Mouse (Mus musculus): ENCODE results near the gene Shank3.

The Shank3 gene

DNA sequence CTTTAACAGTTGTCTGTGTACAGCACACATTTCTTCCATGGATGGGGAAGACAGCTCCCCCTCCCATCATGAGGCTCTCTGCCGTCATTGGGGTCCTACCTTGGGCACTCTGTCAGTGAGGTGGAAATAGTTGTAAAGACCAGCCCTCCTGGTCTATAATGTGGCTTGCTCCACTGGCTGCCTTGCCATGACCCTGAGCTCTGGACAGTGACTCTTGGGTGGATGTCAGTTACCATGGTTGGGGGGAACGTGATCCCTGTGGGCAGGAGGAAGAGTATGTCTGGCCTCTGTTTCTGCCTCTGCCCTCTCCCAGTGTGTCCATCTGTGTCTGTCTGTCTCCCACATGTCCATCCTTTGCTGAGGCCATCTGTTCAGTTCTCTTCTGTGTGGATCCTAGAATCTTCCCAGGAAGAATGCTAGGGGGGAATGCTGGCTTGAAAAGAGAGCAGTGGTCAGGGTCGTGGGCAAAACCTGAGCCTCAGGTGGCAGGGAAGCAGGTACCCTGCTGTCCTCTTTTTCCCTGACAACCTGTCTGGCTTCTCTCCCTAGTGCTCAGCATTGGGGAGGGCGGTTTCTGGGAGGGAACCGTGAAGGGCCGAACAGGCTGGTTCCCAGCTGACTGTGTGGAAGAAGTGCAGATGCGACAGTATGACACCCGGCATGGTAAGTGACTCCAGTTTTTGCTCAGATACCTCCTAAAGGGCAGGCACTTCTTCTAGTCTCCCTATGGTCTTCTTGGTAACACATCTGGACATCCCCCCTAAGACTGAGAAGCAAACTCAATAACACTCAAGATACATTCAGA lies 25.4 kb downstream of the Shank3 start:
- DNase-seq (ENCODE audit: low spot score) = no peak

DNA sequence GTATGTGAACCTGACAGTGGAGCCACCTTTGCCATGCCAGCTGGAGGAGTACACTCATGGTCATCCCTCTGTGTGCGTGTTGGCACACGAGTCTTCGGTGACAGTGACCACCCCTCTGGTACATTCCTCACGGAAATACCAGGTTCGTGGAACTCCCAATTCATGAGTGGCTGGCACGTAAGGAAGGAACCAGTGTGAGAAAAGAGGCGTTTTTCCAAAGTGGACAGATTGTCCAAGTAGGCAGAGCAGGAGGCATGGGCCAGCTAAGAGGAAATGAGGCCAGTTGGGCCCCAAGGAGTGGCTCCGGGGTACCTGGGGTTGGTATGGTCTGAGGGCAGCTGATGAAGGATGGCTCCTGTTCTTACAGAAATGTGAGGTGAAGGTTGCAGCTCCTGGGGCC lies 26.0 kb downstream of the Shank3 start:
- no peak for DNase-seq (ENCODE audit: low spot score)

DNA sequence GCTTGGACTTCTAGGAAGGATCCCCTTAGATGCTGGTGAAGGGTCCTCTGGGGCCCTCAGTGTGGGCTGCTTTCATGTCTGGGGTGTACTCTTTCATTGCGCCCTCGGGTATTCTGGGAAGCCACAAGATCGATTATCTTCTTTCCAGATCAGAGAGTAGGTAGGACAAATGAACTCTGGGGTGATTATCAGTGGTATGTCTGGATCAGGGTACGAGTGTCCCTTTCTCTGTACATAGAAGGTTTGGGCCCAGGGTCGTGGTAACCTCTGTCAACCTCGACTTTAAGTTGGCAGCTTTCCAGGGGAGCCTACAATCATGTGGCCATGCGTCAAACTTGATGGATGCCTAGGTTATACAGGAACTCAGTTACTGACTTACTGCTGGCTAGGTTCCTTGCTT lies 26.5 kb downstream of the Shank3 start:
- DNase-seq (ENCODE audit: low spot score) = no peak

- no peak for DNase-seq (ENCODE audit: low spot score)
Measured at GRCm38 (mm10) chr15:89526776-89527325, 27.4 kb downstream of the Shank3 start.

DNA sequence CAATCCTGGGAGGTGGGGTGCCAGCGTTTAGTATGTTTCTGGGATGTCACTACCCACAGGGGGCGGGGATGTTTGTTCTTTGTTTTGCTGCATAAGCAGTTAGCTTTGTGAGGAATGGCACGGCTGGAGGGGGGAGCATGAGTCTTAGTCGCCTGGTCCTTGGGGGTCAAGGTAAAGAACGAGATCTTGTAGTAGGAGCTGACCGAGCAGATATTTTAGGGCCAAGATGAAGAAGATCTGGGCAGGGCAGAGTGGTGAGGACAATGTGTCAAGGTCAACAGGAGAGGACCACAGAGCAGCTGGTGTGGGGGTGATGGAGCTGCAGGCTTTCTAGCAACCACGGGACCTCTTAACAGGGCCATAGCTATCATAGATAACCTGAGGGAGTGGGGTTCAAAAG lies 28.0 kb downstream of the Shank3 start:
- DNase-seq (ENCODE audit: low spot score) = no peak

DNA sequence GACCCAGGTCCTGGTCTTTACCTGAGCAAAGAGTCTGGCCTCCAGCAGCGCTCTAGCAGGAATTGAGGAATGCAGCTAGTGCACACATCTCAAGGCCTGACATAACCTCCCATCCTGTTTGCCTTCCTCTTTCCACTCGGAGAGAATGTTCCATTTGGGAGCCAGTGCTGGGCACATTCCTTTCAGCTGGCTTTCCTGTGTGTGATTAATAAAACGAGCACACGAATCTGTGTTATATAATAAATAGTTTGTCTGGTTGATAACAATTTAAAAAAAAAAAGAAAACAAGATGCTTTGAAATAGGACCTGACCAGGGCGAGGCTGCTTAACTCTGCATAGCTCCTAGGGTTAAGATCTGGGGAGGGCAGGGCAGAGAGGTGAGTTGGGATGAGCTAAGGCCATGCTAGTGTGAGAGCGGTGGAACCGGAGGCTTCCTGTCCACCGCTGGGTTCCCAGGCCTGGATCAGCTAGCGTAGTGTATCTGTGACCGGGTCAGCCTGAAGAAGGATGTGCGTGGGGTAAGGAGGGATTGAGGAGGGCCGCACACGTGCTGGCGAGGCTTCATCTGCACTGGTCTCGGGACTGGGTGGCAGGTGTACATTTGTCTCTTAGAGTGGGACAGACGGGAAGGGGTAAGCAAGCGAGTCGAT lies 28.9 kb downstream of the Shank3 start:
- DNase-seq (ENCODE audit: low spot score) = no peak

DNA sequence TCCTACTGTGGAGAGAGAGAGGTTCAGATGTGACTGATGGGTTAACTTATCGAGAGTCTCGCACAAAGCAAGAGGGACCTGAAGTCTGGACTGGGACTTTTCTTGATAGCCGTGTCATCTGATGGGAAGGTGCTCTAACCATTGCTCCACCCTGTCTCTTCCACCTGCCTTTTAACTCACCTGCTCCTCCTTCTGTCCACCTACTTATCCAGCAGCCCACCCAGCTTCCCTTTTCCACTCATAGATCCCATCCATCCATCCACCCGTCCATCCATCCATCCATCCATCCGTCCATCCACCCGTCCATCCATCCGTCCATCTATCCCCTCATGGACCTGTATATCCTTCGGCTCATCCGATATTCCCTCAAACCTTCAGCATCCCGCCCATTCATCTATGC lies 29.5 kb downstream of the Shank3 start:
- no peak for DNase-seq (ENCODE audit: low spot score)

GRCm38 (mm10) chr15:89530336-89530735 lies 30.9 kb downstream of the Shank3 start:
- peak; percentile 86 for DNase-seq (ENCODE audit: low spot score)

DNA sequence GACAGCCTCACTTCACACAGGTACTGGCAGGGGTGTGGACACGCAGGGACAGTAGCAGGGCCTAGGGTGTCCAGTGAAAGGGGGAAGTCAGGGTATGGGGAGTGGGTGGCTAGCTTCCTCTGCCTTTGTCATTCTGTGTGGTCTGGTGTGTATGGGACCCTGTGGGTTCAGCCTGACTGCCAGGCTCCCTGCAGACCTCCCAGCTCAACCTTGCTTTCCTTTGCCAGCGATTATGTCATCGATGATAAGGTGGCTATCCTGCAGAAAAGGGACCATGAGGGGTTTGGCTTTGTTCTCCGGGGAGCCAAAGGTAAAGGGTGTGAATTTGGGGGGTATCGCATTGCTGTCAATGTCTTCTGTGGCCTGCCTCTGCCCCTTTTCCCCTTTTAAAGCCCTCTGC lies 32.0 kb downstream of the Shank3 start:
- DNase-seq (ENCODE audit: low spot score) = no peak

DNA sequence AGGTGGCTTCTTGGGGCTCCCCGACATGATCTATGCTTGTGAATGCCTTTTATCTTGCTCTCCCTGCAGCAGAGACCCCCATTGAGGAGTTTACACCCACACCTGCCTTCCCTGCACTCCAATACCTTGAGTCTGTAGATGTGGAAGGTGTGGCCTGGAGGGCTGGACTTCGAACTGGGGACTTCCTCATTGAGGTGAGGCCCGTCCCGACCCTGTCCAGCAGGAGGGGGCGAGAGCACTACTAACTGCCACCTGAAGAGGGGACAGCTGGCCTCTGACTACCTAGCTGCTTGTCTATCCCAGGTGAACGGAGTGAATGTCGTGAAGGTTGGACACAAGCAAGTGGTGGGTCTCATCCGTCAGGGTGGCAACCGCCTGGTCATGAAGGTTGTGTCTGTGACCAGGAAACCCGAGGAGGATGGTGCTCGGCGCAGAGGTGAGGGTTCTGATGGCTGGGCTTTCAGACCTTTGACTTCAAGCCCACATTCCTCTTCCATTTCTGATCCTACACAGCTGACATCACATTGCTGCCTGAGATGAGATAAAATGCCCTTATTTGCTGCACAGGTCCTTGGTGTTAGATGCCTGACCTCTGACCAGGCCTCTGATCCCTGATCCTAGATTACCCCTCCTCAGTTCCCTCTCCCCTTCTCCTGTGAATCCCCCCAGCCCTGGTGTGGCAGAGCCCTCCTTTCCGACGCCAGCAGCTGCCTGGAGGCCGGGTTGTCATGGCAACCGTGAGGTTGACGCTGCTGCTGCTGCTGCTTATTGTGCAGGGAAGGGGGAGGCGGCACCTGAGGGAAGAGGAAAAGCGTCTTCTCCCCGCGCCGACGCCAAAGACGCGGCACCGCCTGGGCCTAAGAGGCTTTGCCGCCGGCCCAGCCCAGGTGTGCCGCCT lies 32.9 kb downstream of the Shank3 start:
- DNase-seq (ENCODE audit: low spot score) = no peak

DNA sequence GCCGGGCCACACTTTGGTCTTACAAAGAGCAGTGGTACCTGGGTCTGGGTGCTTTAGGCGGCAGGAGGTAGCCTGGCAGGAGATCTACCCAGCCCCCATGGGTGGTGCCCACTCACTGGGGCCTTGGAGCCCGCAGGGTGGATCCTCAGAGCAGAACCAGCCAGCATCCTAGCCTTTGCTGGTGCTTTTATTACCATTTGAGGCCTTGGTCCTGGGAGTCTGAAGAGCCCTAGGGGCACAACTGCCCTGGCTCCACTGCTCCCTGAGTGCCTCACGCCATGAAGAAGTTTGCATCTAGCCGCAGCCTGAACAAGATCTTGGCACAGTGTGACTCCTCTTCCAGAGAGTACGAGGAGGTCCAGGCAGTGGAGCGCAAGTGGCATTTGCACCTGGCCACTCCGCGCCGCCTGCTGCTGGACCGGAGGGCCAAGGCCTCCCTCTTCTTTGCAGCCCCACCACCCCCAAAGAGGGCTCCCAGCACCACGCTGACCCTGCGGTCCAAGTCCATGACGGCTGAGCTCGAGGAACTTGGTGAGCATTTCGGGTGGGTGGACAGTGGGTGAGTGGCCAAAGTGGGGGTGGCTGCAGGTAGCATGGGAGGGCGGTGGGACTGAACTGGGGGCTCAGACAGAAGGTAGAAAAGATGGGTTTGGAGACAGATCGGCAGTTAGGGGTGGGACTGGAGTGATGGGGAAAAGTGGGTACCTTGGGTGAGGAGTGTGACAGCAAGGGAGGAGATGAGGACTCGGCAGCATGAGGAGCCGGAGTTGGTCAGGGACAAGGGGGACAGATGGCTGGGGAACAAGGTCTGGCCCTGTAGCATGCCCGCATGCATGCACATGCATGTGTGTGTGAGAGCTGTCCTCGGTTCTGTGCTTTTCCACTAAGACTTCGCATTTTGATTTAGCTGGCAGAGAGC lies 33.8 kb downstream of the Shank3 start:
- no peak for DNase-seq (ENCODE audit: low spot score)

DNA sequence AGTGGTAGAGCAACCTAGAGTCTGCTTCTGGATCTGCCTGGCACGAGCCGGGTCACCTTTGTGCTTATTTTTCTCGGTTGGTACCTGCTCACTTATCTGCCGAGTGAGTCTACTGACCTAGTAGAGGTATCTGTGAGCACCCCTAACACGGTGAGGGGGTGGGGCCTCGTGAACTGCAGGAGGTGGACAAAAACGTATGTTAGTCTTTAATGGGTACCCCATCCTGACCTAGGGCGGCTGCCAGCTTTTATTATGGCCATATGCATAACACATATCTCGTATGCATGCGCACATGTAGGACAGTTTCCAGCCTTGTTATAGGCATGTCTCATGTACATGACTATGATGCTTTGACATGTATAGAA lies 34.4 kb downstream of the Shank3 start:
- no peak for DNase-seq (ENCODE audit: low spot score)

GRCm38 (mm10) chr15:89544171-89544570 lies 44.7 kb downstream of the Shank3 start:
- DNase-seq (ENCODE audit: low spot score) = no peak

GRCm38 (mm10) chr15:89547321-89547720 lies 47.9 kb downstream of the Shank3 start:
- DNase-seq (ENCODE audit: low spot score) = no peak

DNA sequence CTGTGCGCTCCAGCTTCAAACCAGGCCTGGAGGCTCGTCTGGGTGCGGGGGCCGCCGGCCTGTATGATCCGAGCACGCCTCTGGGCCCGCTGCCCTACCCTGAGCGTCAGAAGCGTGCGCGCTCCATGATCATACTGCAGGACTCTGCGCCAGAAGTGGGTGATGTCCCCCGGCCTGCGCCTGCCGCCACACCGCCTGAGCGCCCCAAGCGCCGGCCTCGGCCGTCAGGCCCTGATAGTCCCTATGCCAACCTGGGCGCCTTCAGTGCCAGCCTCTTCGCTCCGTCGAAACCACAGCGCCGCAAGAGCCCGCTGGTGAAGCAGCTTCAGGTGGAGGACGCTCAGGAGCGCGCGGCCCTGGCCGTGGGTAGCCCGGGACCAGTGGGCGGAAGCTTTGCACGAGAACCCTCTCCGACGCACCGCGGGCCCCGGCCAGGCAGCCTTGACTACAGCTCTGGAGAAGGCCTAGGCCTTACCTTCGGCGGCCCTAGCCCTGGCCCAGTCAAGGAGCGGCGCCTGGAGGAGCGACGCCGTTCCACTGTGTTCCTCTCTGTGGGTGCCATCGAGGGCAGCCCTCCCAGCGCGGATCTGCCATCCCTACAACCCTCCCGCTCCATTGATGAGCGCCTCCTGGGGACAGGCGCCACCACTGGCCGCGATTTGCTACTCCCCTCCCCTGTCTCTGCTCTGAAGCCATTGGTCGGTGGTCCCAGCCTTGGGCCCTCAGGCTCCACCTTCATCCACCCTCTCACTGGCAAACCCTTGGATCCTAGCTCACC lies 48.6 kb downstream of the Shank3 start:
- no peak for DNase-seq (ENCODE audit: low spot score)

- peak; percentile 68 for DNase-seq (ENCODE audit: low spot score)
Measured at GRCm38 (mm10) chr15:89548837-89549236, 49.4 kb downstream of the Shank3 start.

GRCm38 (mm10) chr15:89550506-89550905 lies 51.1 kb downstream of the Shank3 start:
- DNase-seq (ENCODE audit: low spot score) = no peak

- no peak for DNase-seq (ENCODE audit: low spot score)
Measured at GRCm38 (mm10) chr15:89551733-89552132, 52.3 kb downstream of the Shank3 start.

GRCm38 (mm10) chr15:89555591-89555990 lies 56.2 kb downstream of the Shank3 start:
- no peak for DNase-seq (ENCODE audit: low spot score)

DNA sequence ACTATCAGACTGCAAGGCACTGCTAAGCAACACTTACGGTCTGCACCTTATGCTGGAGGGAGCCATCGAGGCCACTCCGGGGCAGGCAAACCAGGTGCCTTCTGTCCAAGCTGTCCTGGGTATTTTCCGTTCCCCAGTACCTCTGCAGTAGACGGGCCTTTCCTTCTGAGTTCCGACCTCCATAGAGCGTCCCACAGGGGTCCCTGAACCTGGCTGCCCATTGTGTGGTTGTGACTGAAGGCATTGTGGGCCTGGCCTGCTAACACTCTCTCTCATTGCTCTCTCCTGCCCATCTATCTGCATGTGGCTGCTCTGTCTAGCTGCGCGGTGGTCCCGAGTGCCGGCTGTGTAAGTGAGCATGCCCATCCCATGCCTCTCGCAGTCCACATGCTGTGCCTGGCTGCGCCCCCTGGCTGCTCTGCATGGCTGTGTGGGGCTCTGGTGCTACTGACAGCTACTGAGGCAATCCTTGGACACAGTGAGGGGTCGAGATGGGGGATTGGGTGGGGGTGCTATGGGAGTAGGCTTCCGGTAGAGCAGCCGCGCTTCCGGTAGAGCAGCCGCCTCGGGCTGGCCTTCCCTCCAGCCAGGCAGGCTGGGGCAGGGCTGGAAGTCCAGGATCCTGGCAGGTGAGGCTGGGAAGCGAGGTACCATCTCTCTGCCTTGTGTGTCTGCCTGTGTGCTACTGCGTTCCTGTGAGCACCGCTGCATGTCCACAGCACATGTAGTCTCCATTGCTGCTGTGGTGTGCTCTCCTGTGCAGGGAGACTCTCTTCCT lies 57.2 kb downstream of the Shank3 start:
- no peak for DNase-seq (ENCODE audit: low spot score)
